Mouse (Mus musculus) CH12F3 (cell line): ENCODE data around the gene Slc35b2.

Experiments
- in situ Hi-C: fragments of 300-500 bp; cut with MboI; formaldehyde crosslinking; loops from 2 replicates; pipeline ENCODE4 v1.14.3; 2020; ENCODE audit warnings: low sequenced_read_pairs

Gene Slc35b2

GRCm38 (mm10) chr17:45596631-45597396 is 33.1 kb downstream of the Slc35b2 start:
- in situ Hi-C loops: no loop called here

- in situ Hi-C loops: no loop called here
These were observed 34.1 kb downstream of the Slc35b2 start for GRCm38 (mm10) chr17:45597787-45598186.

- in situ Hi-C loops: no loop called here
These were observed 34.7 kb downstream of the Slc35b2 start for GRCm38 (mm10) chr17:45598376-45598775.

- in situ Hi-C loops: no loop called here
These were observed 35.2 kb downstream of the Slc35b2 start for GRCm38 (mm10) chr17:45598891-45599290.

- in situ Hi-C loops: no loop called here
These were observed 36.0 kb downstream of the Slc35b2 start, which contains the start of gene Slc29a1 for GRCm38 (mm10) chr17:45599446-45600242. Gene Slc29a1 (minus strand): TSS chr17:45599606.

GRCm38 (mm10) chr17:45600267-45600666 is 36.6 kb downstream of the Slc35b2 start:
- in situ Hi-C loops: no loop called here

- in situ Hi-C loops: no loop called here
These were observed 37.7 kb downstream of the Slc35b2 start for GRCm38 (mm10) chr17:45601325-45601724.

GRCm38 (mm10) chr17:45601877-45602304 is 38.2 kb downstream of the Slc35b2 start, which contains the start of gene Mymx:
Gene Mymx (minus strand): TSS chr17:45602102.
- in situ Hi-C loops: no loop called here

- in situ Hi-C loops: no loop called here
These were observed 39.3 kb downstream of the Slc35b2 start for GRCm38 (mm10) chr17:45602984-45603383.

GRCm38 (mm10) chr17:45606992-45607879 is 43.6 kb downstream of the Slc35b2 start:
- in situ Hi-C loops: no loop called here

- in situ Hi-C loops: no loop called here
These were observed 44.7 kb downstream of the Slc35b2 start for GRCm38 (mm10) chr17:45608396-45608795.

- in situ Hi-C loops: no loop called here
These were observed 46.6 kb downstream of the Slc35b2 start for GRCm38 (mm10) chr17:45610144-45610866.

- in situ Hi-C loops: no loop called here
These were observed 48.3 kb downstream of the Slc35b2 start for GRCm38 (mm10) chr17:45612008-45612407.

- in situ Hi-C loops: no loop called here
These were observed 49.2 kb downstream of the Slc35b2 start for GRCm38 (mm10) chr17:45612921-45613320.

- in situ Hi-C loops: no loop called here
These were observed 52.5 kb downstream of the Slc35b2 start for GRCm38 (mm10) chr17:45616046-45616650.

GRCm38 (mm10) chr17:45616679-45617078 is 53.0 kb downstream of the Slc35b2 start:
- in situ Hi-C loops: no loop called here
